Mouse (Mus musculus) G1E-ER4 (cell line): ENCODE data around the gene Rbp3. TPM values are rescaled to one million over a fixed set of nuclear protein-coding genes. Genes with fewer than 3 reads are reported as not detected.

Source experiments
- GATA1 ChIP-seq: IDR thresholded peaks from one replicate; pipeline ENCODE4 v1.8.0; 2012; ENCODE audit warnings: low read length, inconsistent platforms
- polyA plus RNA-seq: library from polyadenylated mRNA; stranded (reverse); fragments of >175 nt; gene quantifications from 2 replicates; pipeline ENCODE4 v1.2.3, GENCODE M21; 2012

Gene Rbp3
- not detected in 2 replicates for polyA plus RNA-seq

- no peak for TF ChIP-seq GATA1
Observed at GRCm38 (mm10) chr14:33953761-33954160, at the start of gene Rbp3. Gene Rbp3 (plus strand): TSS chr14:33954003.

GRCm38 (mm10) chr14:33904851-33905250 lies 49.0 kb upstream of the Rbp3 start:
- TF ChIP-seq GATA1, result no peak

GRCm38 (mm10) chr14:33913727-33914126 lies 40.1 kb upstream of the Rbp3 start:
- no peak for TF ChIP-seq GATA1

- no peak for TF ChIP-seq GATA1
Observed at GRCm38 (mm10) chr14:33914206-33914605, 39.6 kb upstream of the Rbp3 start.

DNA sequence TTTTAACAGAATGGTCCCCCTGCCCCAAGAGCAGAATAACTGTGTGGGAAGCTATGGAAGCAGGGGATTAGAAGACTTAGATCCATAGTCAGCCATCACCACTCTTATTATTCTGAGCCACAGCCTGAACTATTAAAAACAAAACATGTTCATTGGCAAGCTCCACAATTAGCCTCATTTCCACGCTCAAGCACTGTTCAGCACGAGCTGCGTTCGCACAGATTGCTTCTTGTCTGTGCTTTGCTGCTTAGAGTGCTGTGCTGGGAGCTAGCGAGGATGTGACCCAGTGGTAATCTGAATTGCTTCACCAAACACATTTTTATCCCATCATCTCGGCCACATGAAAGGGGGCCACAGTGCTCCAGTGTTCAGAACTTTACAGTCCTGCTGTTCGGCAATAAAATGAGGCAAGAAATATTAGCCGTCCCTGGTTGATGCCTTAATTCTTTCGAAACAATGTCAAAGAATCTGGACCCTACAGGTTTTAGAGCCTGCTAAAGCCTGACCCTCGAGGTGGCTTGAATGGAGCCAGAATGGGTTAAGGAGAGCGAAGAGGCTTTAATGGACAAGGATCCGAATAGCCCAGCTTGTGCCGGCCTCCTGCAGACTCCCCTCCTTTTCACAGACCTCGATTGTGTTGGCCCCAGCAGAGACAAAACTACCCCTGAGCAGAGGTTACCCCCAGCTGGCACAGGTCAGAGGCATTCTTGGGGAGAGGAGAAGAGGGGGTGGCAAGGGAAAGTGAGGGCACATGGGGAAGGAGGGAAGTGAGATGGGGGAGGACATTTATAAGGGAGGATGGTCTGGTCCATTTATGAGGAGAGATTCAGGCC lies 32.9 kb upstream of the Rbp3 start:
- no peak for TF ChIP-seq GATA1

DNA sequence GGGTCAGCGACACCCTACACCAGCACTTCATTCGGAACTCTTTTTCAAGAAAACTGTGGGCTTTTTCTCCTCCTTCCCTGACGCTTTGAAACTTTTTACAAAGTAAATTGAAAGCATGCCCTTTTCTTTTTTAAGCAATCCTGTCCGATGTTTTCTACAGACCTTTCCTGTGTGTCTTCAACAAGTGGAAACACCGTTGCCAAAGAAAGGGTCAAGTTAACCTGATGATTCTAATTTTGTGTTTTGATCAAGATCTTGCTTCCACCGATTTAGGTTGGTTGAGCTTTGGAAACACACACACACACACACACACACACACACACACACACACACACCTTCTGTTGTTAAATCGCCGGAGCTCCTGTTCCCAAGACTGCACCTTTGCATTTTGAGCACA lies 31.0 kb upstream of the Rbp3 start:
- no peak for TF ChIP-seq GATA1

DNA sequence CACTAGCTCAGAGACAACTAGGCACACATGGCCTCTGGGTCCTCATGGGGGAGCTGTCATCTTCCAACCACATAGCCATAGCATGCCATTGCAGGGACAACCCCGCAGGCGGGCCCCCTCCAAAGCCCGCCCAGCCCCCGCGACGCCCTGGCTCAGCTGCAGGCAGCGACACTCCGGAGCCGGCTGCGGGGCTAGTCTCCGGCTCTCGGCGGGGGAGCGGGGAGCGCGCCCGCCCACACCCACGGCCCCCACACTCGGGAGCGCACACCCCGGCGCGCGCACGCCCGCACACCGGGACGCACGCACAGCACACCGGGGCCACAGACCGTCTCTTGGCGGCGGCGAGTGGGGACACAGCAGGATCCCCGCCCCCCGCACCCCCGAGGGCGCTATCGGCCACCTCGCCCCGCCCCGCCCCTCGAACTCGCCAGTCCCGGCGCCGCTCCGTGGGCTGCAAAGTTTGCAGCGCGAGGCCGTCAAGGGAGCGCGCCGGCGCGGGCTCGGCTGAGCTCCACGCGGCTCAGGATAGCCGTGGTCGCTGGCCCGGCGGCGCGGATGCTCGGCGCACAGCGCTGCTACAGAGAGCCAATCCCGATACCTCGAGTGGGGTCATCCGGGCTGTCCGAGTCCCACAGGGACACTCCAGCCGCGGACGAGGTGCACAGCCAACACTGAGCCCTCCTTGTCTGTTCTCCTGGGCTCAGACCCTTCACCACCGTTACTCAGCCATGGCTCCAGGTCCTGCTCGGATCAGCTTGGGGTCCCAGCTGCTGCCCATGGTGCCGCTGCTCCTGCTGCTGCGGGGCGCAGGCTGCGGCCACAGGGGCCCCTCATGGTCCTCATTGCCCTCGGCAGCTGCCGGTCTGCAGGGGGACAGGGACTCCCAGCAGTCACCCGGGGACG lies 30.4 kb upstream of the Rbp3 start, which contains the start of gene Gdf10:
TSS of gene Gdf10 (plus strand) at position 420 of the 903 bp plus-strand sequence.
- TF ChIP-seq GATA1, result no peak

DNA sequence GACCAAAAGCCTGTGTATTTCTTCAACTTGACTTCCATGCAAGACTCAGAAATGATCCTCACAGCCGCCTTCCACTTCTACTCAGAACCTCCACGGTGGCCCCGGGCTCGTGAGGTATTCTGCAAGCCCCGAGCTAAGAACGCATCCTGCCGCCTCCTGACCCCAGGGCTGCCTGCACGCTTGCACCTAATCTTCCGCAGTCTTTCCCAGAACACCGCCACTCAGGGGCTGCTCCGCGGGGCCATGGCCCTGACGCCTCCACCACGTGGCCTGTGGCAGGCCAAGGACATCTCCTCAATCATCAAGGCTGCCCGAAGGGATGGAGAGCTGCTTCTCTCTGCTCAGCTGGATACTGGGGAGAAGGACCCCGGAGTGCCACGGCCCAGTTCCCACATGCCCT lies 21.9 kb upstream of the Rbp3 start:
- TF ChIP-seq GATA1, result no peak

DNA sequence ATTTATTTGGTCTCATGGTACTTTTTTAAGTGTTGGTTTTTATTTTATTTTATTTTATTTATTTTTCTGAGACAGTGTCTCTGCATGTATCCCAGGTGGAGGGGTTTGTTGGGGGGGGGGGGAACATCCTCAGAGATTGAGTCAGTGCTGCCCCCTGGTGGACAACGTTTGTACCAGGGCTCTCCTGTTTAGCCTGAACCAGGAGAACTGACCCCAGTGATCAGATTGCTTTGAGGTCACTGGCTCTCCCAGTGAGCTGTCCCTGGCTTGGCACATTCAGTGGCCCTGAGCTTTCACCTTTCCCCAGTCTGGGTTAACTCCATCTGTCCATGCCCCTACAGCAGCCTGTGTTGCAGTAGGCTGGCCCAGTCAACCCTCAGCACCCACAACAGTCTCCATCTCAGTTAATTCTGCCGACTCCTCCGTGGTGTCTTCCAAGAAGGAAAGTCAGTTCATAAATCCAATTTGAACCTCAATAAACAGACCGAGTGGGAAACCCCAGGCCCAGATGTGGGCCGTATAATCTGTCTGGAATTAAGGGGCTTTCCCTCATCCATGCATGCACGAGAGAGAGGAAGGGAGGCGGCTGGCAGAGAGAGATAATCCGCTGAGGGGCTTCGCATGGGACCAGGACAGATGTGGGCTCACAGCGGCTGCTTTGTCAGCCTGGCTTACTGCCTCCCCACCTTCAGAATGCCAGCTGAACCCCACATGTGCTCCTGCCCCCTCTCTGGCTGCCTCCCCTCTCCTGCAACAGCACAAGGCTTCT lies 20.7 kb upstream of the Rbp3 start:
- no peak for TF ChIP-seq GATA1

DNA sequence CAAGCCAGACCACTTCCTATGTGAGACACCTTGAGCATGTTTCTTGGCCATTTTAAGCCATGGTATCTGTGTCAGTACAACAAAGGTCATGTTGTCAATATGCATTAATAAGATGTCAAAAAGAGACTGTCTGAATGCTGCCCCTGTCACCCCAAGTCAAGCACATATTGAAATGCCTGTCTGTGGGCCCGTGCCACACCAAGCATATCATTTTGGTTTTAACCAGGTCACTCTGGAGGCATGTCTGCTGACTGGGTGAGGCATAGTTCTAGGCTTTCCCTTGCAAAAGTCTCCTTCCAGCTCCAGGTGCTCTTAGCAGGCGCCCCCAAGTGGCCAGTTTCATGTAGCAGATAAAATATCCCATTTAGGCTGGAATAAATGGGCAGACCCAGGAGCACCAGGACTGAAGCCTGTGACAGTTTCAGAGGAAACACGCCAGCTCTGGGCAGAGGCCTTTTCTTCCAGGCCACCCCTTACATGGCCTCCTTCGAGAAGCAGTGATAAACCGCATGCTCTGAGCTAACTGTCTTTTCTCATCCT lies 20.0 kb upstream of the Rbp3 start:
- no peak for TF ChIP-seq GATA1

DNA sequence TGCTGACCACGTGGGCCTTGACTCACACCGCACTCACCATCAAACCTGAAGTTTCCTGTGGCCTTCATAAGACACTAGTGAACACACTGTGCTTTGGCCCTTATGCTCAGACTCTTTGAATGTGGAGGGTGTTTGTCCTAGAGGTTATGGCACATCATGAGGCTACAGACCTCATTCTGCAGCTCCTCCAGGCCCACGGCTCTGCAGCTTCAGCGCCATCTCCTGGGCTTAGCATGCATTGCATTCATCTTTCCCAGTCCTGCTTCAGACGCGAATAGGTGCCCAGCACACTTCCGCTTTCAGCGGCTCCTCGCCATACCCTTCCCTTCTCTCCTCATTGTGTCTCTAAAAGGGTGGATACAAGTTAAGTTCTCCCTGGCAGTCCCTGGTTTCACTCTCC lies 14.7 kb upstream of the Rbp3 start:
- TF ChIP-seq GATA1, result no peak

GRCm38 (mm10) chr14:33940739-33941138 lies 13.1 kb upstream of the Rbp3 start, which contains the start of gene Gdf2:
Gene Gdf2 (plus strand): TSS chr14:33941039.
- no peak for TF ChIP-seq GATA1

- no peak for TF ChIP-seq GATA1
Observed at GRCm38 (mm10) chr14:33942222-33942621, 11.6 kb upstream of the Rbp3 start.

- no peak for TF ChIP-seq GATA1
Observed at GRCm38 (mm10) chr14:33946125-33946524, 7.7 kb upstream of the Rbp3 start.
